Mouse (Mus musculus) thymus, adult 2 months (tissue): ENCODE results near the gene Lrrc27. TPM values are rescaled to one million over a fixed set of nuclear protein-coding genes. Genes with fewer than 3 reads are reported as not detected.

Experiments
- DNase-seq: peaks from one replicate; pipeline ENCODE4 v3.0.0; 2021
- H3K27ac ChIP-seq: fragments of 200-500 bp; 2 replicates; pipeline ENCODE4 v1.5.1; 2012; ENCODE audit warnings: low read length, control low read depth; ENCODE audit not compliant: control insufficient read depth, insufficient read depth
- H3K27me3 ChIP-seq: fragments of 200-500 bp; 2 replicates; pipeline ENCODE4 v1.6.1; 2012; ENCODE audit warnings: mild to moderate bottlenecking, low read length, moderate library complexity, mixed read lengths; ENCODE audit not compliant: control insufficient read depth, insufficient read depth
- H3K36me3 ChIP-seq: fragments of 200-500 bp; 2 replicates; pipeline ENCODE4 v1.6.1; 2012; ENCODE audit warnings: mild to moderate bottlenecking, low read length, moderate library complexity; ENCODE audit not compliant: control insufficient read depth, insufficient read depth
- H3K4me1 ChIP-seq: fragments of 200-500 bp; replicated peaks from 2 replicates; pipeline ENCODE4 v1.6.1; 2012; ENCODE audit warnings: low read length; ENCODE audit not compliant: control insufficient read depth, insufficient read depth
- H3K4me3 ChIP-seq: fragments of 200-500 bp; 2 replicates; pipeline ENCODE4 v1.5.1; 2012; ENCODE audit warnings: mild to moderate bottlenecking, low read length, control low read depth, moderate library complexity; ENCODE audit not compliant: control insufficient read depth, insufficient read depth
- CTCF ChIP-seq: fragments of 200-500 bp; IDR thresholded peaks from 2 replicates; pipeline ENCODE4 v1.5.1; 2012; ENCODE audit warnings: mild to moderate bottlenecking, control low read depth, low read length, moderate library complexity, borderline replicate concordance; ENCODE audit not compliant: control insufficient read depth, poor library complexity, insufficient read depth; ENCODE audit errors: extremely low read depth
- POLR2A ChIP-seq: fragments of 200-500 bp; IDR thresholded peaks from 2 replicates; pipeline ENCODE4 v1.6.1; 2012; ENCODE audit warnings: mild to moderate bottlenecking, low read length, control low read depth, moderate library complexity; ENCODE audit not compliant: control insufficient read depth, poor library complexity, insufficient read depth; ENCODE audit errors: extremely low read depth
- WGBS: fragments of 180-500 bp; shearing (Covaris S2); methylation state at CpG from one replicate; pipeline ENCODE4 v1.1.7; 2018; 5-methylcytosine and 5-hydroxymethylcytosine counted together
- polyA plus RNA-seq: library from polyadenylated mRNA; depleted of rRNA; stranded (reverse); fragments of >200 nt; gene quantifications from 2 replicates; pipeline ENCODE4 v1.2.3, GENCODE M21; 2012

Gene Lrrc27
- polyA plus RNA-seq, 1 experiment: 3.9 TPM

GRCm38 (mm10) chr7:139233714-139234113 lies 20.9 kb downstream of the Lrrc27 start:
- H3K27me3 ChIP-seq: no peaks in the 10 kb centered on the region
- no peaks in the 10 kb centered on the region for H3K36me3 ChIP-seq
- H3K27ac ChIP-seq: no peak overlapping the region
- peak; percentile 94 for DNase-seq
- H3K4me3 ChIP-seq: no peak overlapping the region
- 3% methylated on average over 7 of the region's 7 CpGs for WGBS
- TF ChIP-seq POLR2A (no peak), CTCF (peak; percentile 96)
- H3K4me1 ChIP-seq: peaks cover 12% of the 10 kb centered on the region

DNA sequence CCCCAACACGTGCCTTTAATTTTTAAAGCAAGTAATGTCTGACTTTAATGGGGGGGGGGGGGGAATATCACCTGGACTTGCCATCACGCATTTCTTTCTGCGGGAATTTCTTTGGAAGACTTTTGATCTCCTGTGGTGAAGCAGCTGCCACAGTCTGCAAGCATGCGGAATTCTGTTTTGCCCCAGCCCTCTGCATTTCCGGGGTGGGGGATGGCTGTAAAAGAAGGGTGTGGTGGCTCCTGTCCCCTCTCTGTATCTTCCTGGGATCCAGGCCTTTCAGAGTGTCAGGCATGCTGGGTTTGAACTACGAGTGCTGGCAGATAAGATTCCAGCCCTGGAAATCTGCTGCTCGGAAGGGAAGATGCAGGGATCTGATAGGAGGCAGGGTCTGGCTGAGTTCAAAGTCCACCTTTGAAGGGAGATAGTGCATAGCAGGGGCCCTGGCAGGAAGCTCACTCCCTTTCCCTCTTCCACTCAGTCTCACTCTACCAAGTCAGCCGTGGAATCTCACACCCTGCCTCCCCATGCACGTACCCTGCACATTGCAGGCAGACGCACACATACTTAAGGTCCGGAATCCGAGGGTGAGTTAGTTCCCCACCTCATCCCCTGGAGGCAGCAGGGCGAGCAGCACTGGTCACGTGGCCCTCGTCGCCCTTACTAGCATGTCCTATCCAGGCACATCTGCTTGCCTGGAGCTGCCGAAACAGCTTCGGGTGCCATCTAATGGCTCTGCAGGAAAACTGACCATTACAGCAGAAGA lies 21.8 kb downstream of the Lrrc27 start:
- no peak overlapping the region for H3K27ac ChIP-seq
- peaks cover 9% of the 10 kb centered on the region for H3K4me1 ChIP-seq
- TF ChIP-seq POLR2A: no peak
- no peak for TF ChIP-seq CTCF
- H3K36me3 ChIP-seq: no peaks in the 10 kb centered on the region
- DNase-seq: no peak
- H3K27me3 ChIP-seq: no peaks in the 10 kb centered on the region
- 61% methylated on average over 18 of the region's 18 CpGs for WGBS
- H3K4me3 ChIP-seq: no peak overlapping the region

DNA sequence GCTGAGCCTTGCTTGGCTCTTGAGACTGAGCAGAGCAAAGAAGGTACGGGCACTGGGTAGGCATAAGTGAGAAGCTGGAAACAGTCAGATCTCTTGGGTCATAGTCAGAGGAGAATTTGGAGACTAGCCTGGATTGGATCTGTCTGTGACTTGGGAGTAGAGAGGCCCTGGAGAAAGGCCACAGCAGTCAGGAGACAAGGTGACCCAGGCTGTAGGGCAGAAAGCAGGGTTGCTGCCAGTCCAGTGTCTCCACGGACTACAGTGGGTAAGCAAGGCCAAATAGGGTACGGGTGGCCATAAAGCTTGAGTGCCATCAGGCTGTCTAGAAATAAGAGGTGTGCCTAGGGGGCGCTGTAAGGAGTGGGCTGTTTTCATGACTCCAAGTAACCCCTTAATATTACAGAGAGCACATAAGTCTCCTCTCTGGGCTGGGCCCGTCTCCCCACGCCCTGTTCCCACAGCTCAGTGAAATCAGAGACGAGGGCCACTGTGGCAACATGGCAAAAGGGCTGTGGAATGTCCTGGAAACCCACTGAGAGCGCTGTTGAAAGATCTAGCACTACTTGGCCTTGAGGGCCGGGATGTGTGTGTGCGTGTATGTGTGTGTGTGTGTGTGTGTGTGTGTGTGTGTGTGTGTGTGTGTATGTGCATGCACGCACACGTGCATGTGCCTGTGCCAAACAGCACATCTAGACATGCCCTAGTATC lies 23.0 kb downstream of the Lrrc27 start:
- H3K27me3 ChIP-seq: no peaks in the 10 kb centered on the region
- H3K36me3 ChIP-seq: no peaks in the 10 kb centered on the region
- TF ChIP-seq POLR2A: no peak
- TF ChIP-seq CTCF: no peak
- no peak for DNase-seq
- H3K4me1 ChIP-seq: peaks cover 9% of the 10 kb centered on the region
- H3K27ac ChIP-seq: no peak overlapping the region
- WGBS: 91% methylated on average over 12 of the region's 12 CpGs
- H3K4me3 ChIP-seq: no peak overlapping the region

GRCm38 (mm10) chr7:139239432-139239831 lies 26.6 kb downstream of the Lrrc27 start:
- Histone ChIP-seq H3K36me3 (no peaks in the 10 kb centered on the region), H3K27me3 (no peaks in the 10 kb centered on the region), H3K4me3 (no peak overlapping the region), H3K4me1 (peaks cover 6% of the 10 kb centered on the region), H3K27ac (no peak overlapping the region)
- WGBS: 91% methylated on average over 3 of the region's 3 CpGs
- no peak for DNase-seq
- no peak for TF ChIP-seq CTCF
- TF ChIP-seq POLR2A: no peak

DNA sequence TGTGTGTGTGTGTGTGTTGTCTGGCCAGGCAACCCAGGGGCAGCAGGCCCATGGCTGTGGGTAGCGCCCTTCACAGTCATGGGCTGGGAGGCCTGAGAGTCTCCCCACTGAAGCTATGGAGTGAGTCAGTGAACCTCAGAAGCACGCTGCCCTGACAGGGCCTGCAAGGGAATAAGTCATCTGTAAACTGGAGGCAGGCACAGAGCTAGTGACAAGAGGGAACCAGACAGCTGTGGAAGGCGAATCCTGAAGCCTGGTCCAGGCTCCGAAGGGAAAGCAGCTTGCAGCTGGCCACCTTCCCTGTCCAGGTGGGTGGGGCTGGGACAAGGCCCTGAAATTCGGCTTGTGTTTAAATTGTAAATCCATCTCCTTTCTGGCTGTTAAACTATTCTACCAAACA lies 33.3 kb downstream of the Lrrc27 start:
- WGBS: 97% methylated on average over 5 of the region's 5 CpGs

DNA sequence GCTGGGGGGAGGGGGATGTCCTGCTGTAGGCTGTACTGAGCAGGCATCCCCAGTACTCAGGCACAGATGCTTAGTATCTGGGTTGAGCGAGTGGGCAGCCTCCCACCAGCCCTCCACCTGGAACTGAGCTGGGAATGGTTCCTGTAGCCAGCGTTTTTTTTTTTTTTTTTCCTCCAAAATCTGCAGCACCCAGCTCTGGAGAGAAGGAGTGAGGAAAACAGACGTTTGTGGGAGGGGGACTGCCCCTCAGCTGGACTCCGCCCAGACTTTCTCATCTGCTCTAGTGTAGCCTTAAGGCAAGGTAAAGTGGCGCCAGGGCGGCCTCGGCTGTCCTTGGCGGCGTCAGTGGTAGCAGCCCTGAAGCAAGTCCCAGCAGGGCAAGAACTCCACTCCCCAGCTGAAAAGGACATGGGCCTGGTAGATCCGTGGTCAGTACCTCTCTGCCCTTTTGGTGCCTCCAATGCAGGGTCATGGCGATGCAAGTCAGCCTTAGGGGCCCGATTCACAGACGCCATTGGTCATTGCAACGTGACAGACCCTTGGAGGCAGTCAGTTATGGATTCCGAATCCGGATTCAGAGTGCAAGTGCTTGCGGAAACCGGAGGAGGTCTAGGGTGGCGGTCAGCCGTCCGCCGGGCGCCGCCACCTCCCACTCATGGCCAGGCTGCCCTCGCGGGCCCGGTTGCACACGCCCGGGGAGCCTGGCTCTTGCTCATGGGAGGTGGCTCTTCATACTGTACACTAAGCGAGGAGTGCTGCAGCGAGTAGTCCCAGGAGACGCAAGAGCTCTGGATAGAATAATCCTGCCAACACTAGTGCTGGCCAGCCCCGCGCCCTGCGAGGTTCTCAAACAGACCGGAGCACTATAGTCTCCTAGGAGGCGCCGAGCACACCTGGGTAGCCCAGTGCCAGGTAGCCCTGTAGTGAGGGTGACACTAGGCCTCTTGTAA lies 34.4 kb downstream of the Lrrc27 start:
- 71% methylated on average over 38 of the region's 38 CpGs for WGBS
- no peak for DNase-seq
- Histone ChIP-seq H3K4me1 (peaks cover 16% of the 10 kb centered on the region), H3K27me3 (no peaks in the 10 kb centered on the region), H3K27ac (peak overlapping the region; percentile 7; the same call in 1 of the 2 replicates), H3K36me3 (no peaks in the 10 kb centered on the region), H3K4me3 (peak overlapping the region; percentile 68)
- TF ChIP-seq CTCF (no peak), POLR2A (no peak)

More for the DNA sequence above, 33.3 kb downstream of the Lrrc27 start:
- Histone ChIP-seq H3K27me3 (no peaks in the 10 kb centered on the region), H3K36me3 (no peaks in the 10 kb centered on the region), H3K27ac (no peak overlapping the region), H3K4me1 (peaks cover 16% of the 10 kb centered on the region), H3K4me3 (no peak overlapping the region)
- TF ChIP-seq POLR2A (no peak), CTCF (no peak)
- no peak for DNase-seq
